Comparison of ENCODE assay signal across 8 mouse cellular contexts in genomic region chr1:93445111-93445821, GRCm38 (mm10). TPM values are rescaled to one million over a fixed set of nuclear protein-coding genes. Genes with fewer than 3 reads are reported as not detected.
DNase-seq lines count a peak whose midpoint lies in the region; ATAC-seq and TF ChIP-seq lines count a peak whose summit lies in the region.

No protein-coding gene starts in this region.

- peak; percentile 91 for ATAC-seq in heart, embryonic 11.5 days (replicated peaks; ENCODE audit: insufficient number of reproducible peaks, low FRiP score, low TSS enrichment)
- ATAC-seq in kidney, embryonic 16.5 days (ENCODE audit: low FRiP score, low TSS enrichment) = peak; percentile 96
- ATAC-seq in monocyte, adult 5-6 weeks (replicated peaks; ENCODE audit: insufficient number of reproducible peaks, low FRiP score, low TSS enrichment, poor library complexity, severe bottlenecking) = peak; percentile 11; the same call in 1 of the 2 replicates

- H3K27ac ChIP-seq in embryonic fibroblast, embryonic 13.5 days (ENCODE audit: insufficient read depth, low read length) = peak overlapping the region; percentile 91
- H3K27ac ChIP-seq in heart, embryonic 11.5 days (ENCODE audit: low read depth, low read length) = peak overlapping the region; percentile 97
- peak overlapping the region; percentile 97 for H3K27ac ChIP-seq in kidney, embryonic 16.5 days (ENCODE audit: low read length)
- H3K27ac ChIP-seq in liver, adult 2 months (replicated peaks; ENCODE audit: insufficient read depth, low read depth, low read length) = peak overlapping the region; percentile 95

- peaks cover 10% of the 10 kb centered on the region; the same call in 1 of the 2 replicates for H3K36me3 ChIP-seq in heart, embryonic 11.5 days (ENCODE audit: control insufficient read depth, insufficient read depth, low read length)
- H3K36me3 ChIP-seq in kidney, embryonic 16.5 days (ENCODE audit: insufficient read depth, low read length) = peaks cover 19% of the 10 kb centered on the region
- peaks cover 19% of the 10 kb centered on the region for H3K36me3 ChIP-seq in liver, adult 2 months (ENCODE audit: control insufficient read depth, insufficient read depth, low read length)

- peak; percentile 94 for TF ChIP-seq POLR2A in embryonic fibroblast, embryonic 13.5 days (IDR thresholded peaks at IDR 0.05; ENCODE audit: low read depth, low read length)
- peak; percentile 93 for TF ChIP-seq POLR2A in liver, adult 2 months (IDR thresholded peaks at IDR 0.05; ENCODE audit: extremely low read depth, insufficient read depth, low read length)

- peak overlapping the region; percentile 75 for H3K4me2 ChIP-seq in heart, embryonic 11.5 days
- H3K4me2 ChIP-seq in kidney, embryonic 16.5 days (replicated peaks; ENCODE audit: low read depth, low read length) = peak overlapping the region; percentile 74

- TF ChIP-seq CTCF in embryonic fibroblast, embryonic 13.5 days (IDR thresholded peaks at IDR 0.05; ENCODE audit: borderline replicate concordance, insufficient read depth, low read length) = no peak
- TF ChIP-seq CTCF in liver, adult 2 months (IDR thresholded peaks at IDR 0.05; ENCODE audit: low read depth, low read length) = no peak

- under 1% methylated on average over 76 of the region's 84 CpGs for WGBS in heart, embryonic 11.5 days (ENCODE audit: insufficient replicate concordance)
- under 1% methylated on average over 83 of the region's 84 CpGs for WGBS in kidney, embryonic 16.5 days
- WGBS in liver, adult 2 months = under 1% methylated on average over 81 of the region's 84 CpGs

- H3K4me1 ChIP-seq in embryonic fibroblast, embryonic 13.5 days (ENCODE audit: control insufficient read depth, insufficient read depth, low read length) = peaks cover 10% of the 10 kb centered on the region; the same call in 1 of the 2 replicates
- peaks cover 23% of the 10 kb centered on the region for H3K4me1 ChIP-seq in heart, embryonic 11.5 days (ENCODE audit: control insufficient read depth, insufficient read depth, low read length)
- H3K4me1 ChIP-seq in kidney, embryonic 16.5 days (ENCODE audit: insufficient read depth, low read length) = peaks cover 27% of the 10 kb centered on the region
- peaks cover 34% of the 10 kb centered on the region for H3K4me1 ChIP-seq in liver, adult 2 months (ENCODE audit: control insufficient read depth, insufficient read depth, low read length)

- no peaks in the 10 kb centered on the region for H3K27me3 ChIP-seq in heart, embryonic 11.5 days (ENCODE audit: control insufficient read depth, insufficient read depth, low read length)
- no peaks in the 10 kb centered on the region for H3K27me3 ChIP-seq in kidney, embryonic 16.5 days (ENCODE audit: insufficient read depth, low read length)
- no peaks in the 10 kb centered on the region for H3K27me3 ChIP-seq in liver, adult 2 months (ENCODE audit: control insufficient read depth, insufficient read depth, low read length)

- DNase-seq in A20 (ENCODE audit: low read depth, low spot score) = peak; percentile 84
- peak; percentile 63 to 70 for DNase-seq in adrenal gland, postnatal 4 days (ENCODE audit: low spot score in 2 of 2)
- DNase-seq in liver, adult 2 months (ENCODE audit: extremely low read depth, low read depth, low spot score) = peak; percentile 39
- DNase-seq in spleen, postnatal 36 days (ENCODE audit: low spot score in 2 of 2) = peak; percentile 71

- peak overlapping the region; percentile 93 for H3K4me3 ChIP-seq in embryonic fibroblast, embryonic 13.5 days (ENCODE audit: insufficient read depth, low read length)
- H3K4me3 ChIP-seq in heart, embryonic 11.5 days (ENCODE audit: low read depth, low read length) = peak overlapping the region; percentile 94
- peak overlapping the region; percentile 97 for H3K4me3 ChIP-seq in kidney, embryonic 16.5 days (ENCODE audit: low read length)
- H3K4me3 ChIP-seq in liver, adult 2 months (ENCODE audit: insufficient read depth, low read depth, low read length) = peak overlapping the region; percentile 89

- H3K79me2 ChIP-seq in liver, adult 2 months (ENCODE audit: control insufficient read depth, insufficient read depth, low read length) = peaks cover 31% of the 10 kb centered on the region

- H3K9me3 ChIP-seq in heart, embryonic 11.5 days (replicated peaks; ENCODE audit: control insufficient read depth, low read length) = no peaks in the 10 kb centered on the region
- no peaks in the 10 kb centered on the region for H3K9me3 ChIP-seq in kidney, embryonic 16.5 days (ENCODE audit: low read length)

- peak overlapping the region; percentile 95 for H3K9ac ChIP-seq in heart, embryonic 11.5 days (ENCODE audit: low read depth, low read length)
- peak overlapping the region; percentile 94 for H3K9ac ChIP-seq in kidney, embryonic 16.5 days (replicated peaks; ENCODE audit: low read length)
- H3K9ac ChIP-seq in liver, adult 2 months (ENCODE audit: low read depth, low read length) = peak overlapping the region; percentile 98

RNA-seq across cellular contexts. Expression of gene Hdlbp, which starts 33.3 kb away (rescaled TPM):
- total RNA-seq in adrenal gland, postnatal 4 days (2021) = 100 to 1,000 TPM; 306 to 308 TPM
- polyA plus RNA-seq in embryonic fibroblast, embryonic 13.5 days (2011; ENCODE audit: insufficient read length, low read depth, missing spikeins) = 579 and 643 TPM in 2 replicates
- 137 and 144 TPM in 2 replicates for polyA plus RNA-seq in heart, embryonic 11.5 days (2014; fragmentation: Nextera tagmentation; extraction: Ambion mirVana)
- polyA plus RNA-seq in kidney, embryonic 16.5 days (2015; fragmentation: Nextera tagmentation; extraction: Ambion mirVana) = 140 and 151 TPM in 2 replicates
- total RNA-seq in liver, adult 2 months (2014; rRNA removed) = 169 and 179 TPM in 2 replicates
- polyA plus RNA-seq in liver, adult 2 months (2012; rRNA removed) = 103 and 119 TPM in 2 replicates
- 58.2 to 101 TPM (median 83.6 TPM) in 3 replicates for total RNA-seq in monocyte, adult 5-6 weeks (2017)

Comparison
In these comparisons a context has a peak if more than half of its experiments do, and no peak if none do; other contexts are left out.
1. Peak in every context shown above with its lines: DNase-seq, ATAC-seq, H3K4me3 ChIP-seq and H3K27ac ChIP-seq.
2. ATAC-seq: peak in every context shown above with its lines; median percentile 96 in kidney, embryonic 16.5 days; 91 in heart, embryonic 11.5 days; 11 in monocyte, adult 5-6 weeks.